Mouse (Mus musculus): ENCODE results near the gene Ndufaf2.

DNA sequence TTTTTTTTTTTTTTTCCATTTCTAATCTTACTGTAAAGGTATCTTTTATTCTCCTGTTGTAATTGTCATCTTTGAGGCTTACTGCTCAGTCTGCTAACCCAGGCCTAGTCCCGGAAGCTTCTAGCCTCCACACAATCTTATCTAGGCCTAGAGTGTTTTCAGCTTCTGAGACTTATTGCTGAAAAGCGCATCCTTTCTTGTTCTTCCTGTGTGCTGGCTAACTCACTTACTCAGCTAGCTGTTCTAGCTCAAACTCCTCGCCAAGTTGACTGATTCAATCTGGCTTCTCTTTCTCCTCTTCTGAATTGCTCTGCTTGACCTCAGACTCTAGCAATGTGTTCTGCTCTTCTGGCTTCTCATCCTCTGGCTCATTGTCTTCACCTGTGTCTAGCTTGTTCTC, 112.8 kb downstream of the Ndufaf2 start:
- TF ChIP-seq EP300 (IDR thresholded peaks at IDR 0.05) (no peak), CTCF (IDR thresholded peaks at IDR 0.05) (no peak)

All from lung, postnatal 0 days (tissue).